Mouse (Mus musculus) forebrain, embryonic 12.5 days (tissue): Measurements from ENCODE around the gene Cdipt. TPM values are rescaled to one million over a fixed set of nuclear protein-coding genes. Genes with fewer than 3 reads are reported as not detected.

Experiments used
- ATAC-seq: fragments of 200-750 bp; cut with Nextera tagmentation; 2 replicates; pipeline ENCODE4 v1.8.0; 2017; ENCODE audit warnings: moderate TSS enrichment; ENCODE audit not compliant: low FRiP score
- H3K27ac ChIP-seq: fragments of 300-500 bp; sonication (generic); 2 replicates; pipeline ENCODE4 v1.5.1; 2016; ENCODE audit warnings: mild to moderate bottlenecking
- H3K27me3 ChIP-seq: fragments of 300-500 bp; sonication (generic); 2 replicates; pipeline ENCODE4 v1.6.1; 2016; ENCODE audit warnings: mild to moderate bottlenecking
- H3K36me3 ChIP-seq: fragments of 300-500 bp; sonication (generic); replicated peaks from 2 replicates; pipeline ENCODE4 v1.6.1; 2016; ENCODE audit warnings: mild to moderate bottlenecking
- H3K4me1 ChIP-seq: fragments of 300-500 bp; sonication (generic); 2 replicates; pipeline ENCODE4 v1.6.1; 2016
- H3K4me2 ChIP-seq: fragments of 300-500 bp; sonication (generic); 2 replicates; pipeline ENCODE4 v1.6.1; 2016; ENCODE audit warnings: mild to moderate bottlenecking, moderate library complexity
- H3K4me3 ChIP-seq: fragments of 300-500 bp; sonication (generic); replicated peaks from 2 replicates; pipeline ENCODE4 v1.5.1; 2016; ENCODE audit warnings: mild to moderate bottlenecking
- H3K9ac ChIP-seq: fragments of 300-500 bp; sonication (generic); 2 replicates; pipeline ENCODE4 v1.6.1; 2016; ENCODE audit warnings: mild to moderate bottlenecking
- H3K9me3 ChIP-seq: fragments of 300-500 bp; sonication (generic); 2 replicates; pipeline ENCODE4 v1.6.1; 2016
- WGBS: fragments of 180-500 bp; shearing (Covaris S2); methylation state at CpG from one replicate; pipeline ENCODE4 v1.1.7; 2016; 5-methylcytosine and 5-hydroxymethylcytosine counted together
- polyA plus RNA-seq: library from polyadenylated mRNA; unstranded; fragments of >200 nt; fragmentation: Nextera tagmentation; extraction: Ambion mirVana; gene quantifications from 2 replicates; pipeline ENCODE4 v1.2.1, GENCODE M21; 2016

Cdipt gene
- polyA plus RNA-seq, 1 experiment from 2014 or later = 79.6 TPM

- ATAC-seq = no peak
- Histone ChIP-seq H3K4me1 (peaks cover 65% of the 10 kb centered on the region), H3K9ac (peak overlapping the region; percentile 94), H3K27ac (peak overlapping the region; percentile 96), H3K4me2 (peak overlapping the region; percentile 92), H3K9me3 (no peaks in the 10 kb centered on the region), H3K27me3 (no peaks in the 10 kb centered on the region), H3K4me3 (peak overlapping the region; percentile 64), H3K36me3 (peaks cover 38% of the 10 kb centered on the region)
- WGBS = 3% methylated on average over 10 of the region's 10 CpGs
These were observed 40.4 kb downstream of the Cdipt start for GRCm38 (mm10) chr7:127016081-127016480.

- Histone ChIP-seq H3K9ac (peak within 1 kb of the TSS; percentile 94), H3K4me2 (peak within 1 kb of the TSS; percentile 92), H3K4me1 (peaks cover 67% of the 10 kb centered on the region), H3K27me3 (no peaks in the 10 kb centered on the region), H3K4me3 (peak within 1 kb of the TSS; percentile 64), H3K9me3 (no peaks in the 10 kb centered on the region), H3K36me3 (peaks cover 38% of the 10 kb centered on the region), H3K27ac (peak within 1 kb of the TSS; percentile 96)
- no peak for ATAC-seq
These were observed 40.6 kb downstream of the Cdipt start, which contains the start of gene Pagr1b for GRCm38 (mm10) chr7:127016481-127016485. TSS of gene Pagr1b (minus strand) at chr7:127016484.

DNA sequence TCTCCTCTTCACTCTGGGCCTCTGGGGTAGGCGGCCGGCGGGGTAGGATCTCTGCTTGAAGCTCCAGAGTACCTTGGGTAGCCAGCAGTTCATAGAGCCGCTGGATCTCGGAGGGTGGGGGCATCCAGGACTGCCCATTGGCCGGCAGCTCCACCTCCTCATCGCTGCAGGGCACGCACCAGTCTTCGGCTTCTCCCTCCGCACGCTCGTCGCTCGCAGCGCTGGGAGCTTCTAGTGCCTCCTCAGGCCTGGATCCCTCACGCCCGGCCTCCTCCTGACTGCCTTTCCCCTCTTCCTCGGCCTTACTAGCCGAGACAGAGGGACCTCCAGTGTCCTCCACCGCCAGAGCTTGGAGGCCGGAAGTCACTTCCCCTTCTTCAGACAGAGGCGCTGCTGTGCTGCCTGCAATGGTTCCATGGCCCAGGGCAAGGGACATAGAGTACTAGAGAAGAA, 40.8 kb downstream of the Cdipt start:
- peaks cover 68% of the 10 kb centered on the region for H3K4me1 ChIP-seq
- H3K9ac ChIP-seq = peak overlapping the region; percentile 94
- under 1% methylated on average over 22 of the region's 22 CpGs for WGBS
- peak overlapping the region; percentile 92 for H3K4me2 ChIP-seq
- H3K4me3 ChIP-seq = peak overlapping the region; percentile 64
- H3K9me3 ChIP-seq = no peaks in the 10 kb centered on the region
- H3K27ac ChIP-seq = peak overlapping the region; percentile 96
- H3K36me3 ChIP-seq = peaks cover 38% of the 10 kb centered on the region
- peak; percentile 45 for ATAC-seq
- H3K27me3 ChIP-seq = no peaks in the 10 kb centered on the region

GRCm38 (mm10) chr7:127016971-127017949, 41.5 kb downstream of the Cdipt start, which contains the start of gene Pagr1a:
TSS of gene Pagr1a (minus strand) at chr7:127017352.
- ATAC-seq = peak; percentile 84
- Histone ChIP-seq H3K4me2 (peak within 1 kb of the TSS; percentile 92), H3K36me3 (peaks cover 43% of the 10 kb centered on the region), H3K9me3 (no peaks in the 10 kb centered on the region), H3K9ac (peak within 1 kb of the TSS; percentile 94), H3K4me1 (peaks cover 71% of the 10 kb centered on the region), H3K27me3 (no peaks in the 10 kb centered on the region), H3K27ac (peak within 1 kb of the TSS; percentile 96), H3K4me3 (peak within 1 kb of the TSS; percentile 64)
- 3% methylated on average over 39 of the region's 39 CpGs for WGBS

GRCm38 (mm10) chr7:127017950-127018345, 42.2 kb downstream of the Cdipt start:
- Histone ChIP-seq H3K9me3 (no peaks in the 10 kb centered on the region), H3K4me3 (no peak overlapping the region)

GRCm38 (mm10) chr7:127018416-127019305, 42.9 kb downstream of the Cdipt start:
- Histone ChIP-seq H3K36me3 (peaks cover 43% of the 10 kb centered on the region), H3K4me2 (peak overlapping the region; percentile 90), H3K27ac (peak overlapping the region; percentile 43; the same call in 1 of the 2 replicates), H3K9ac (peak overlapping the region; percentile 47), H3K4me3 (no peak overlapping the region), H3K27me3 (no peaks in the 10 kb centered on the region), H3K4me1 (peaks cover 85% of the 10 kb centered on the region), H3K9me3 (no peaks in the 10 kb centered on the region)
- ATAC-seq = no peak
- WGBS = 90% methylated on average over 15 of the region's 15 CpGs

More at GRCm38 (mm10) chr7:127017950-127018345, 42.2 kb downstream of the Cdipt start:
- H3K27ac ChIP-seq = peak overlapping the region; percentile 96
- ATAC-seq = no peak
- no peaks in the 10 kb centered on the region for H3K27me3 ChIP-seq
- H3K9ac ChIP-seq = peak overlapping the region; percentile 47; the same call in 1 of the 2 replicates
- WGBS = 64% methylated on average over 6 of the region's 6 CpGs
- H3K4me2 ChIP-seq = peak overlapping the region; percentile 90
- H3K36me3 ChIP-seq = peaks cover 43% of the 10 kb centered on the region
- H3K4me1 ChIP-seq = peaks cover 78% of the 10 kb centered on the region

- Histone ChIP-seq H3K27me3 (no peaks in the 10 kb centered on the region), H3K4me2 (peak overlapping the region; percentile 90), H3K36me3 (peaks cover 43% of the 10 kb centered on the region), H3K4me3 (peak overlapping the region; percentile 48), H3K9ac (peak overlapping the region; percentile 72), H3K4me1 (peaks cover 87% of the 10 kb centered on the region), H3K9me3 (no peaks in the 10 kb centered on the region), H3K27ac (peak overlapping the region; percentile 100)
- ATAC-seq = no peak
- WGBS = 83% methylated on average over 13 of the region's 14 CpGs
These were observed 43.7 kb downstream of the Cdipt start for GRCm38 (mm10) chr7:127019306-127019960.

DNA sequence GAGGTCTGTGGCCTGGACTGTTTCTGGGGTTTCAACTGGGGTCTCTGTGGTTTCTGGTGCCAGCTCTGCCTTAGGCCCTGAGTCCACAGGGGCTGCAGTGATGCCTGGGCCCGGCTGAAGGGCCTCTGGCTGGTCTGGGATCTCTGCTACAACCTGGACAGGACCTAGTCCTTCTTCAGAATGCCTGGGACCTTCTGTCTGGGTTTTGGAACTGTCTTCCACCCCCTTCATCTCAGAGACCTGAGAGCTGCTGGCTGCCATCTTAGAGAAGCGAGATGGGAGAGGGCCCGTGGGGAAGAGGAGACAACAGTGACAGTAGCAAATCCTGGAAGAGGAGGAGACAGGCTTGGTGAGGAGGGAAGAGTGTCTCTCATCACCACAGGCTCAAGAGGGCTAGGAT, 44.3 kb downstream of the Cdipt start:
- H3K4me1 ChIP-seq = peaks cover 87% of the 10 kb centered on the region
- peak overlapping the region; percentile 72 for H3K9ac ChIP-seq
- peak overlapping the region; percentile 100 for H3K27ac ChIP-seq
- H3K9me3 ChIP-seq = no peaks in the 10 kb centered on the region
- ATAC-seq = no peak
- H3K27me3 ChIP-seq = no peaks in the 10 kb centered on the region
- H3K36me3 ChIP-seq = peaks cover 41% of the 10 kb centered on the region
- H3K4me2 ChIP-seq = peak overlapping the region; percentile 90
- WGBS = 59% methylated on average over 3 of the region's 3 CpGs
- peak overlapping the region; percentile 48 for H3K4me3 ChIP-seq

DNA sequence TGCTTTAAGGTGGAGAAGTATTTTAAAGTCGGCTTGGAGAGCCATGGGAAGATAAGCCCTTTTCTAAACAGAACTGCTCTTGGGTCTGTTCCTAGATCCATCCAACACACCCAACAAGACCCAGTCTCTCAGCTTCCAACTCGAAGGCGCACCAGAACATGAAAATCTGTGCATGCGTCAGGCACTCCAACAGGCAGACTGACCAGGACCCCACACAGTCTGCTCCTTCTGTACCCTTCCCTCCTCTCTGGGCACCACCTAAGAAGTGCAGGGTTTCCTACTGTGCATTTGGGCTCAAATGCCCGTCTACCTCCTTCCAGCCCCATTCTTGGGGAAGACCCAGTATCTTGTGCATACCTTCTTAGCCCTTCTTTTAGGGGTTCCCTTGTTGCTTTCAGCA, 44.8 kb downstream of the Cdipt start:
- peaks cover 84% of the 10 kb centered on the region for H3K4me1 ChIP-seq
- H3K27me3 ChIP-seq = no peaks in the 10 kb centered on the region
- H3K4me2 ChIP-seq = peak overlapping the region; percentile 90
- WGBS = 23% methylated on average over 5 of the region's 5 CpGs
- H3K9me3 ChIP-seq = no peaks in the 10 kb centered on the region
- peaks cover 37% of the 10 kb centered on the region for H3K36me3 ChIP-seq
- H3K4me3 ChIP-seq = peak overlapping the region; percentile 48
- H3K27ac ChIP-seq = peak overlapping the region; percentile 100
- ATAC-seq = no peak
- peak overlapping the region; percentile 72 for H3K9ac ChIP-seq

GRCm38 (mm10) chr7:127020901-127021562, 45.3 kb downstream of the Cdipt start, which contains the start of the genes Gm42742 and Prrt2:
TSS of gene Gm42742 (minus strand) at chr7:127021097.
TSS of gene Prrt2 (minus strand) at chr7:127021211.
- Histone ChIP-seq H3K4me2 (peak within 1 kb of the TSS; percentile 90), H3K27me3 (no peaks in the 10 kb centered on the region), H3K9me3 (no peaks in the 10 kb centered on the region), H3K4me3 (peak within 1 kb of the TSS; percentile 48), H3K9ac (peak within 1 kb of the TSS; percentile 100), H3K27ac (peak within 1 kb of the TSS; percentile 100), H3K4me1 (peaks cover 78% of the 10 kb centered on the region), H3K36me3 (peaks cover 33% of the 10 kb centered on the region)
- WGBS = under 1% methylated on average over 37 of the region's 37 CpGs
- peak; percentile 15; the same call in 1 of the 2 replicates for ATAC-seq
